Mouse (Mus musculus) midbrain, postnatal 0 days (tissue): Measurements from ENCODE around the gene Sec14l1. TPM values are rescaled to one million over a fixed set of nuclear protein-coding genes. Genes with fewer than 3 reads are reported as not detected.

Experiments
- ATAC-seq: fragments of 200-750 bp; cut with Nextera tagmentation; 2 replicates; pipeline ENCODE4 v1.8.0; 2017; ENCODE audit warnings: moderate number of reproducible peaks, mild to moderate bottlenecking, moderate TSS enrichment, moderate library complexity; ENCODE audit not compliant: low FRiP score
- DNase-seq: peaks from one replicate; pipeline ENCODE4 v3.0.0-alpha.2; 2015; ENCODE audit warnings: low spot score
- H3K27ac ChIP-seq: fragments of 300-500 bp; sonication (generic); 2 replicates; pipeline ENCODE4 v1.5.1; 2014; ENCODE audit warnings: low read depth, mild to moderate bottlenecking, low read length, mixed read lengths
- H3K27me3 ChIP-seq: fragments of 300-500 bp; sonication (generic); 2 replicates; pipeline ENCODE4 v1.6.1; 2014; ENCODE audit warnings: low read length, control low read depth, mixed read lengths; ENCODE audit not compliant: insufficient read depth
- H3K36me3 ChIP-seq: fragments of 300-500 bp; sonication (generic); 2 replicates; pipeline ENCODE4 v1.6.1; 2014; ENCODE audit warnings: low read length, control low read depth, mixed read lengths; ENCODE audit not compliant: insufficient read depth
- H3K4me1 ChIP-seq: fragments of 300-500 bp; sonication (generic); 2 replicates; pipeline ENCODE4 v1.6.1; 2014; ENCODE audit warnings: mild to moderate bottlenecking, control low read depth, antibody characterized with exemption, low read length, mixed read lengths; ENCODE audit not compliant: insufficient read depth
- H3K4me2 ChIP-seq: fragments of 300-500 bp; sonication (generic); 2 replicates; pipeline ENCODE4 v1.6.1; 2014; ENCODE audit warnings: low read depth, mild to moderate bottlenecking, low read length, mixed read lengths; ENCODE audit not compliant: poor library complexity, severe bottlenecking
- H3K4me3 ChIP-seq: fragments of 300-500 bp; sonication (generic); 2 replicates; pipeline ENCODE4 v1.5.1; 2014; ENCODE audit warnings: low read depth, mild to moderate bottlenecking, low read length, moderate library complexity
- H3K9ac ChIP-seq: fragments of 300-500 bp; sonication (generic); replicated peaks from 2 replicates; pipeline ENCODE4 v1.6.1; 2014; ENCODE audit warnings: mild to moderate bottlenecking, low read length, moderate library complexity, mixed read lengths; ENCODE audit not compliant: poor library complexity, severe bottlenecking
- H3K9me3 ChIP-seq: fragments of 300-500 bp; sonication (generic); 2 replicates; pipeline ENCODE4 v1.6.1; 2016; ENCODE audit warnings: low read length, control low read depth
- CTCF ChIP-seq: IDR thresholded peaks from 2 replicates; pipeline ENCODE4 v1.5.1; 2016; ENCODE audit warnings: antibody characterized with exemption, mild to moderate bottlenecking
- WGBS: fragments of 180-500 bp; shearing (Covaris S2); extraction: QIAGEN DNeasy Blood & Tissue Kit; methylation state at CpG from one replicate; pipeline ENCODE4 v1.1.7; 2014; 5-methylcytosine and 5-hydroxymethylcytosine counted together
- polyA plus RNA-seq: library from polyadenylated mRNA; unstranded; fragments of >200 nt; fragmentation: Nextera tagmentation; extraction: Ambion mirVana; gene quantifications from 2 replicates; pipeline ENCODE4 v1.2.1, GENCODE M21; 2015
- total RNA-seq: library from RNA; depleted of rRNA; stranded (reverse); fragments of >200 nt; gene quantifications from 2 replicates; pipeline ENCODE4 v1.2.3, GENCODE M21; 2014

Sec14l1 gene
- total and polyA plus RNA-seq, 2 experiments from 2014 or later, result 49.2 to 71.1 TPM

GRCm38 (mm10) chr11:117098784-117099183 lies 16.2 kb upstream of the Sec14l1 start:
- Histone ChIP-seq H3K9ac (no peak overlapping the region), H3K36me3 (no peaks in the 10 kb centered on the region), H3K9me3 (no peaks in the 10 kb centered on the region), H3K4me1 (peaks cover 3% of the 10 kb centered on the region; the same call in 1 of the 2 replicates), H3K27me3 (no peaks in the 10 kb centered on the region), H3K4me2 (no peak overlapping the region), H3K27ac (no peak overlapping the region), H3K4me3 (no peak overlapping the region)
- no peak for TF ChIP-seq CTCF
- 83% methylated on average over 3 of the region's 3 CpGs for WGBS
- DNase-seq (no peak), ATAC-seq (no peak)

- Histone ChIP-seq H3K27ac (no peak overlapping the region), H3K9me3 (no peaks in the 10 kb centered on the region), H3K4me1 (peaks cover 3% of the 10 kb centered on the region; the same call in 1 of the 2 replicates), H3K4me3 (no peak overlapping the region), H3K27me3 (no peaks in the 10 kb centered on the region), H3K4me2 (no peak overlapping the region), H3K36me3 (no peaks in the 10 kb centered on the region), H3K9ac (no peak overlapping the region)
- no peak for ATAC-seq
- 62% methylated on average over 2 of the region's 2 CpGs for WGBS
- TF ChIP-seq CTCF, result no peak
- DNase-seq, result no peak
Observed at GRCm38 (mm10) chr11:117099372-117099771, 15.6 kb upstream of the Sec14l1 start.

- Histone ChIP-seq H3K27ac (peak overlapping the region; percentile 47; the same call in 1 of the 2 replicates), H3K36me3 (no peaks in the 10 kb centered on the region), H3K9me3 (no peaks in the 10 kb centered on the region), H3K4me1 (peaks cover 3% of the 10 kb centered on the region; the same call in 1 of the 2 replicates), H3K27me3 (no peaks in the 10 kb centered on the region), H3K4me3 (no peak overlapping the region), H3K9ac (no peak overlapping the region), H3K4me2 (no peak overlapping the region)
- 35% methylated on average over 8 of the region's 8 CpGs for WGBS
- no peak for DNase-seq
- no peak for TF ChIP-seq CTCF
- no peak for ATAC-seq
Observed at GRCm38 (mm10) chr11:117101351-117101921, 13.5 kb upstream of the Sec14l1 start.

GRCm38 (mm10) chr11:117101925-117102717 lies 12.8 kb upstream of the Sec14l1 start:
- Histone ChIP-seq H3K9ac (no peak overlapping the region), H3K4me1 (peaks cover 3% of the 10 kb centered on the region; the same call in 1 of the 2 replicates), H3K4me3 (no peak overlapping the region), H3K4me2 (no peak overlapping the region), H3K27me3 (no peaks in the 10 kb centered on the region), H3K36me3 (no peaks in the 10 kb centered on the region), H3K9me3 (no peaks in the 10 kb centered on the region), H3K27ac (peak overlapping the region; percentile 47; the same call in 1 of the 2 replicates)
- DNase-seq (no peak), ATAC-seq (no peak)
- no peak for TF ChIP-seq CTCF
- 81% methylated on average over 14 of the region's 14 CpGs for WGBS

- 84% methylated on average over 10 of the region's 10 CpGs for WGBS
- H3K4me3 ChIP-seq, result no peak overlapping the region
- no peaks in the 10 kb centered on the region for H3K9me3 ChIP-seq
- peaks cover 6% of the 10 kb centered on the region; the same call in 1 of the 2 replicates for H3K4me1 ChIP-seq
- H3K9ac ChIP-seq, result no peak overlapping the region
- H3K36me3 ChIP-seq, result no peaks in the 10 kb centered on the region
- ATAC-seq (no peak), DNase-seq (no peak)
- no peaks in the 10 kb centered on the region for H3K27me3 ChIP-seq
- no peak for TF ChIP-seq CTCF
- H3K27ac ChIP-seq, result no peak overlapping the region
- no peak overlapping the region for H3K4me2 ChIP-seq
Observed at GRCm38 (mm10) chr11:117103523-117103922, 11.4 kb upstream of the Sec14l1 start.
